ENCODE assay signal across 10 mouse cellular contexts in the genomic region with DNA sequence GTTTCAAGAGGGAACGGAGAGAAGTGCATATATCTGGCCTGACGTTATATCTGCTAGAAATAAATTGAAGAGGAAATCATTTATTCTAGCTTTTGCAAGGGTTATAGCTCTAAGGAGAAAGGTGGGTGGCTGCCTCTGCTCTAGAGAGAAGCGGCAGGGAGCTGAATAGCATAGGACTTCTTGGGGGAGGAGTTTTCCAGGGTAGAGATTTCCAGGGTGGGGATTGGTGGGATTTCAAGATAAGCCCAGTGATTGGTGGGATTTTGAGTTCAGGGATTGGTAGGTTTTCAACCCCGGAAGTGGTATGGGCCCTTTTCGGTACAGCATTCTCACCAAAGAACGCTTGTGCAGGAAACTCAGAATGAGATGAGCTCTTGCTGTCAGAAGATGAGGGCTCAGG. TPM values are rescaled to one million over a fixed set of nuclear protein-coding genes. Genes with fewer than 3 reads are reported as not detected.
A peak's percentile ranks its signal among the peaks of the same experiment; 100 is the strongest.
DNase-seq lines count a peak whose midpoint lies in the region; ATAC-seq and TF ChIP-seq lines count a peak whose summit lies in the region.
"Had no signal": no experiment of that assay in that cellular context is flagged by ENCODE, and none has a peak within 500 bp of the region (broad histone marks: within the 10 kb centered on the region; RNA-seq: fewer than 3 reads in every experiment).

No protein-coding gene starts in this region.

- H3K9ac ChIP-seq in kidney, postnatal 0 days (ENCODE audit: low read depth, low read length) = no peak overlapping the region
- H3K9ac ChIP-seq in embryonic facial prominence, embryonic 14.5 days (ENCODE audit: low read depth, low read length) = no peak overlapping the region
- H3K9ac ChIP-seq in hindbrain, embryonic 14.5 days = no peak overlapping the region
- H3K9ac ChIP-seq in midbrain, postnatal 0 days (replicated peaks; ENCODE audit: low read length, poor library complexity, severe bottlenecking) = no peak overlapping the region

- no peak for TF ChIP-seq CTCF in kidney, postnatal 0 days (IDR thresholded peaks at IDR 0.05; ENCODE audit: low read depth)
- TF ChIP-seq CTCF in midbrain, postnatal 0 days (IDR thresholded peaks at IDR 0.05) = no peak

- H3K4me3 ChIP-seq in kidney, postnatal 0 days (replicated peaks; ENCODE audit: low read depth, low read length) = no peak overlapping the region
- no peak overlapping the region for H3K4me3 ChIP-seq in embryonic facial prominence, embryonic 14.5 days (ENCODE audit: low read depth, low read length)
- H3K4me3 ChIP-seq in hindbrain, embryonic 14.5 days (replicated peaks; ENCODE audit: low read length) = no peak overlapping the region
- H3K4me3 ChIP-seq in midbrain, postnatal 0 days (ENCODE audit: low read depth, low read length) = no peak overlapping the region
- H3K4me3 ChIP-seq: erythroblast, embryonic 14.5 days had no signal

- no peaks in the 10 kb centered on the region for H3K4me1 ChIP-seq in kidney, postnatal 0 days (replicated peaks; ENCODE audit: insufficient read depth, low read length)
- no peaks in the 10 kb centered on the region for H3K4me1 ChIP-seq in embryonic facial prominence, embryonic 14.5 days (ENCODE audit: control insufficient read depth, insufficient read depth, low read length)
- no peaks in the 10 kb centered on the region for H3K4me1 ChIP-seq in hindbrain, embryonic 14.5 days (replicated peaks; ENCODE audit: control insufficient read depth, insufficient read depth, low read length)
- H3K4me1 ChIP-seq in midbrain, postnatal 0 days (ENCODE audit: insufficient read depth, low read length) = no peaks in the 10 kb centered on the region

- H3K36me3 ChIP-seq in kidney, postnatal 0 days (ENCODE audit: insufficient read depth, low read length) = no peaks in the 10 kb centered on the region
- no peaks in the 10 kb centered on the region for H3K36me3 ChIP-seq in embryonic facial prominence, embryonic 14.5 days (ENCODE audit: control insufficient read depth, insufficient read depth, low read length)
- no peaks in the 10 kb centered on the region for H3K36me3 ChIP-seq in hindbrain, embryonic 14.5 days (replicated peaks; ENCODE audit: control insufficient read depth, insufficient read depth)
- no peaks in the 10 kb centered on the region for H3K36me3 ChIP-seq in midbrain, postnatal 0 days (ENCODE audit: insufficient read depth, low read length)

- H3K27ac ChIP-seq in kidney, postnatal 0 days = no peak overlapping the region
- no peak overlapping the region for H3K27ac ChIP-seq in embryonic facial prominence, embryonic 14.5 days (replicated peaks; ENCODE audit: low read depth, low read length)
- H3K27ac ChIP-seq in hindbrain, embryonic 14.5 days = no peak overlapping the region
- H3K27ac ChIP-seq in midbrain, postnatal 0 days (ENCODE audit: low read depth, low read length) = no peak overlapping the region

- peak; percentile 49 for DNase-seq in kidney, postnatal 0 days (ENCODE audit: low spot score)
- DNase-seq in kidney, postnatal 10 days = no peak
- DNase-seq in embryonic facial prominence, embryonic 14.5 days (ENCODE audit: low spot score) = peak; percentile 18
- no peak for DNase-seq in hindbrain, embryonic 14.5 days (ENCODE audit: low spot score)
- DNase-seq in midbrain, postnatal 0 days (ENCODE audit: low spot score) = peak; percentile 44
- no peak for DNase-seq in MN1 (ENCODE audit: low spot score)
- no peak for DNase-seq in gastrocnemius, adult 8-10 months (ENCODE audit: low spot score in 2 of 2)
- DNase-seq: lung, postnatal 10 days had no signal

- 0 out of 2 replicates have a peak, but pooled peaks have one; percentile 57 for ATAC-seq in kidney, postnatal 0 days (replicated peaks; ENCODE audit: low FRiP score, low read depth)
- peak; percentile 41; the same call in 1 of the 2 replicates for ATAC-seq in embryonic facial prominence, embryonic 14.5 days (ENCODE audit: low read depth)
- ATAC-seq in hindbrain, embryonic 14.5 days (ENCODE audit: low FRiP score) = peak; percentile 27; the same call in 1 of the 2 replicates
- ATAC-seq in midbrain, postnatal 0 days (ENCODE audit: low FRiP score) = peak; percentile 41; the same call in 1 of the 2 replicates
- ATAC-seq in megakaryocyte progenitor cell, adult 5-6 weeks (replicated peaks; ENCODE audit: poor library complexity) = no peak

- 70% methylated on average over 6 of the region's 6 CpGs for WGBS in kidney, postnatal 0 days
- WGBS in embryonic facial prominence, embryonic 14.5 days = 65% methylated on average over 6 of the region's 6 CpGs
- 70% methylated on average over 6 of the region's 6 CpGs for WGBS in hindbrain, embryonic 14.5 days
- 66% methylated on average over 6 of the region's 6 CpGs for WGBS in midbrain, postnatal 0 days

- H3K27me3 ChIP-seq in kidney, postnatal 0 days (ENCODE audit: insufficient read depth, low read length) = no peaks in the 10 kb centered on the region
- peaks cover 11% of the 10 kb centered on the region; the same call in 1 of the 2 replicates for H3K27me3 ChIP-seq in embryonic facial prominence, embryonic 14.5 days (replicated peaks; ENCODE audit: control insufficient read depth, insufficient read depth, low read length)
- 0 out of 2 replicates have a peak, but pooled peaks cover 6% of the 10 kb centered on the region for H3K27me3 ChIP-seq in hindbrain, embryonic 14.5 days (ENCODE audit: control insufficient read depth, insufficient read depth, low read length)
- 0 out of 2 replicates have a peak, but pooled peaks cover 3% of the 10 kb centered on the region for H3K27me3 ChIP-seq in midbrain, postnatal 0 days (ENCODE audit: insufficient read depth, low read length)

- no peak overlapping the region for H3K4me2 ChIP-seq in kidney, postnatal 0 days (ENCODE audit: low read length)
- H3K4me2 ChIP-seq in embryonic facial prominence, embryonic 14.5 days (ENCODE audit: low read depth, low read length) = peak overlapping the region; percentile 6; the same call in 1 of the 2 replicates
- H3K4me2 ChIP-seq in hindbrain, embryonic 14.5 days (replicated peaks) = peak overlapping the region; percentile 30
- H3K4me2 ChIP-seq in midbrain, postnatal 0 days (ENCODE audit: low read depth, low read length, poor library complexity, severe bottlenecking) = no peak overlapping the region

- H3K9me3 ChIP-seq in kidney, postnatal 0 days (replicated peaks; ENCODE audit: low read length) = no peaks in the 10 kb centered on the region
- no peaks in the 10 kb centered on the region for H3K9me3 ChIP-seq in embryonic facial prominence, embryonic 14.5 days (ENCODE audit: control insufficient read depth, low read length)
- no peaks in the 10 kb centered on the region for H3K9me3 ChIP-seq in hindbrain, embryonic 14.5 days (ENCODE audit: control insufficient read depth, low read length)
- no peaks in the 10 kb centered on the region for H3K9me3 ChIP-seq in midbrain, postnatal 0 days (ENCODE audit: low read length)

RNA-seq across cellular contexts. Expression of a gene that starts 8.6 kb away (rescaled TPM):
- 16.1 and 19.4 TPM in 2 replicates for polyA plus RNA-seq in kidney, postnatal 0 days (2015; fragmentation: Nextera tagmentation; extraction: Ambion mirVana)
- polyA plus RNA-seq in embryonic facial prominence, embryonic 14.5 days (2014; fragmentation: Nextera tagmentation; extraction: Ambion mirVana) = 27.2 and 31.7 TPM in 2 replicates
- polyA plus RNA-seq in hindbrain, embryonic 14.5 days (2014; fragmentation: Nextera tagmentation; extraction: Ambion mirVana) = 25.2 and 27.0 TPM in 2 replicates
- total RNA-seq in midbrain, postnatal 0 days (2014; rRNA removed) = 22.7 and 32.9 TPM in 2 replicates
- 15.8 and 19.1 TPM in 2 replicates for polyA plus RNA-seq in midbrain, postnatal 0 days (2015; fragmentation: Nextera tagmentation; extraction: Ambion mirVana)
- 1 to 10 TPM; 1.1 to 1.8 (median 1.6) TPM for total RNA-seq in gastrocnemius, adult 8-10 months (2022)
- total RNA-seq in megakaryocyte progenitor cell, adult 5-6 weeks (2015) = 10.2 and 13.4 TPM in 2 replicates
- total RNA-seq in megakaryocyte progenitor cell, adult 5-6 weeks (2017) = 35.6 and 35.9 TPM in 2 replicates

Comparison
In these comparisons a context has a peak if more than half of its experiments do, and no peak if none do; other contexts are left out.
1. DNase-seq: peak in kidney, postnatal 0 days (single experiment), embryonic facial prominence, embryonic 14.5 days (single experiment) and midbrain, postnatal 0 days (single experiment); none in kidney, postnatal 10 days (single experiment), hindbrain, embryonic 14.5 days (single experiment), MN1 (single experiment) and gastrocnemius, adult 8-10 months (0 of 2).
2. H3K4me2 ChIP-seq: peak in embryonic facial prominence, embryonic 14.5 days (single experiment) and hindbrain, embryonic 14.5 days (single experiment); none in kidney, postnatal 0 days (single experiment) and midbrain, postnatal 0 days (single experiment).